Mouse (Mus musculus): ENCODE measurements around the gene Piezo1.
A peak's percentile ranks its signal among the peaks of the same experiment; 100 is the strongest.

Piezo1 gene

DNA sequence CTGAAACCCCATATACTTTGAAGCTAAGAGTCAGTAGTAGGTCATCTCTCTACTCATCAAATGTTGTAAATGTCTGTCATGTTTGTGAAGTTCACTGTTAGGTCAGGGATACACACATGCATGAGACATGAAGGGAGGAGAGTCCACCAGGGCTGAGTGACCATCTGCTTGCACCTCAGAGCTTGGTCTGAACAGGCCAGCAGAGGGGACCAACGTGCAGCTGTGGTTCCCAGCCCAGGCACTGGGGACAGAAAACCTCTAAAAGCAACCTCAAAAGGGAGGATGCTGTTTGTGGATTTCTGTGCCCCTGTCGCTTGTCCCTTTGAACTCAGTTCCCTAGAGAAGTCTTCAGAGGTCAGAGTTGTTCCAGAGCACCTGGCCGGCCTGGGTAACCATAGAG lies 105.9 kb downstream of the Piezo1 start:
- DNase-seq, result no peak

DNA sequence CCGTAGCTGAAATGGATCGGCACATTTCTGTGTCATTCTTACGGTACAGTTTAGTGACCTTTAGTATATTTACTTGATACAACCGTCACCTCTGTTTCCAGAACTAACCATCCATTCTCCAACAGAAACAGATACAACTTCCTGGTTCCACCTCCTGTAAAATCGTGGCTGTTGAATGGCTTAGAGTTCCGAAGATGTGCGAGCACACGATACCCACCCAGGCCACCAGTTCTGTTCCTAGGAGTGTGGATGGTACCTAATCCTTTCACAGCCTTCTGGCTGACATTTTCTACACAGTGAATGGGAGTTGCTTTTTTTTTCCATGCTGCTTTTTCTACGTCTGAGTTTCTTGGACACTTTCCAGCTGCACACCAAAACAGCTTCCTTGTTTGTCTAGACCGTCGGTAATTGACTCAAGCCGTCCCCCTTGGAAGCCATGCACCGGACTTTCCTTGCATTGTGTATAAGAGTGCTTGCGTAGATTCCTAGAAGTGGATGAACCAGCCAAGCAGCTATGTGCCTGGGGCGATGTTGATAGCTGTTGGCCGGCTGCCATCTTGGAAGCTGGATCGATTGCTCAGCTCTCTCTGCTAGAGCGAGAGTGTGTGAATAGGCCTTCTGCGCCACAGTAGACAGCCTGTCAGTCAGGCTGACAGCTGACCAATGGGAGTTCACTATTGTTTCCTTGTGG lies 106.9 kb downstream of the Piezo1 start:
- peak; percentile 96 for DNase-seq

DNA sequence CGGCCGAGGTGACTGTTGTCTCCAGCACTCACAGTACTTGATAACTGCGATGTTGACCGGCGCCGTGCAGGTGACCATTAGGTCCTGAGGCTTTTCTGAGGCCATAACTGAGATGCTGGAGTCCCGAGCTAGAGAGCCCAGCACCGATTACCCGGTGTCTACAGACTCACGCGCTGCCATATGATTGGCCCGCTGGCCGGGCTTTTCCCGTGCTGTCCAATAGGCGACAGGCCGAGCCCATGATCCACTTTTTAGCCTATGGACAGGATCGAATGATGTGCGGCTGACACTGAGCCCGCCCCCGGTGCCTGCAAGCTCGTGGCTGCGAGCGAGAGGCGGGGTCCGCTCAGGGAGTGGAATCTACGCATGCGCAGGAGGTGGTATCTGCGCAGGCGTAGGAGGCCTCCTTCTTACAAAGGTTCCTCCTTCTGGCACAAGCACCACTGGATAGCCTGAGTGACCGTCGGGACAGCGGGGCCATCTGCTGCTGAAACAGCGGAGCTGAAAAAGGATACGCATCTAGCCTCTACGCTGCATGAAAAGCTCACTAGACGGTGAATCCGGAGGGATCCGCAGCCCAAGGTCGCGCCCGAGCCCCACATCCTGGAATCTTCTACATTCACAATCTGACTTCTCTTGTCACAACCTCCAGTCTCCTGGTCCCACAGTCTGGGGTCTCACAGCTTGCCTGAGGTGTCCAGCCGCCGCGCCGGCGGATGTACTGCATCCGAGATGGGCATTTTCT lies 107.7 kb downstream of the Piezo1 start, which contains the start of gene Mvd:
Gene Mvd (minus strand): TSS at position 161 of the 745 bp plus-strand sequence.
- DNase-seq, result peak; percentile 100

DNA sequence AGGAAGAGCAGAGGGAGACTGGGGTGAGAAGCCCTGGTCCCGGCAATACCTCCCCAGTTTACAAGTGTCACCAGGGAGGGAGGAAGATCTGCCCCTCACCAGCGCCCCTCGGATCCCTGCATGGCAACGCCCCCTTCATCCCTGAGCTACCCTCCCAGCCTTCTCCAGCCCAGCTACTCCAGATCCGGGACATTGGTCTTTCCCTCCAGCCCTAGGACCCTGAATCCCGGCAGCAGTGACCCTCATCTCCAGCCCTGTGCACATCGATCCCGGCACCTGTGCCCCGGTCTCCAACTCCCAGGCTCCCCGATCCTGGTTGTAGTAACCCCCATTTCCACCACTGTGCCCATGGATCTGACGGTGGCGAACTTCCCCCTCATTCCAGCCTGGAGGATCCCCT lies 108.3 kb downstream of the Piezo1 start:
- no peak for DNase-seq

DNA sequence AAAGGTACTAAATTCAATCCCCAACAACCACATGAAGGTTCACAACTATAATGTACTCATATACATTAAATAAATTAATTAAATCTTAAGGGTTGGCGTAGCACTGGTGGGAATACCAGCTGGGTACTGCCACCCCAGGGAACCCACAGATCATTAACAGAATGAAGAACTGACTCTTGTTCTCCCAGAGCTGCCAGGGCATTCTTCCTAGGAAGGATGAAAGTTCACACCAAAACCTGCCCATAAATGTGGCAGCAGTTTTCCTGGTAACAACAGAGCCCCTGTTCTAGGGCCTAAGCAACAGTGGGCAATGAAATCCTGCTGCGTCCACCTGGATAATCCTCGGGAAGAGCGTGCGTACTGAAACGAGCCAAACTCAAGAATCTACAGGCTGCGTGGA lies 108.8 kb downstream of the Piezo1 start:
- DNase-seq, result no peak

- DNase-seq, result no peak
Observed at GRCm38 (mm10) chr8:122441326-122441725, 109.8 kb downstream of the Piezo1 start.

- no peak for DNase-seq
Observed at GRCm38 (mm10) chr8:122439336-122439735, 111.8 kb downstream of the Piezo1 start.

DNA sequence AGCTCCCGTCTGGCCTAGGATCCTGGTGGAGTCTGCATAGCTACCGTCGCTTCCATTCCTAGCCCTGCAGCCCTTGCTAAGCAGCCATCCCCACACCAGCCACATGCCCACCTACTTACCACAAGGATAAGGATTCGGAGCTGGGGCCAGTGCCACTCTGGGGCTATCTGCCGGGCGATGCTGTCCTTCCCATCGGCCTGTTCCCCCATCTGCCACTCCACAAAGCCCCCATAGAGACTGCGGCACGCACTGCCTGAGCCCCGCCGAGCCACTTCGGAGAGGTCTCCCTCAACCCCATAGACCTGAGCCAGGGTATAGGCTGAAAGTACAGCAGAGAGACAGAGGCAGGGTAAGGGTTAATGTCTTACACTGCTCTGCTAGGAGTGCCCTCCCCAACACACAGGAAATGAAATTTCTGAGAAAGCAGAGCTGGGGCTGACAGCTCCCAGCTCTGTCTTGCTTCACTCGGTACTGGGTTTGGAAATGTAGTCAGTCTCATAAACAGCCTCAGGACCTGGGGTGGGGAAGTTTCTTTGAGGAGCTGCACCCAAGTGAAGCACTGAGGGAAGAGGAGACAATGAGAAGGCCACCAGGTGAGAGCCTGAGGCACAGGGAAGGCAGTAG lies 113.3 kb downstream of the Piezo1 start:
- DNase-seq, result peak; percentile 45

- no peak for DNase-seq
Observed at GRCm38 (mm10) chr8:122436586-122437125, 114.5 kb downstream of the Piezo1 start.

- no peak for DNase-seq
Observed at GRCm38 (mm10) chr8:122436146-122436545, 115.0 kb downstream of the Piezo1 start.

DNA sequence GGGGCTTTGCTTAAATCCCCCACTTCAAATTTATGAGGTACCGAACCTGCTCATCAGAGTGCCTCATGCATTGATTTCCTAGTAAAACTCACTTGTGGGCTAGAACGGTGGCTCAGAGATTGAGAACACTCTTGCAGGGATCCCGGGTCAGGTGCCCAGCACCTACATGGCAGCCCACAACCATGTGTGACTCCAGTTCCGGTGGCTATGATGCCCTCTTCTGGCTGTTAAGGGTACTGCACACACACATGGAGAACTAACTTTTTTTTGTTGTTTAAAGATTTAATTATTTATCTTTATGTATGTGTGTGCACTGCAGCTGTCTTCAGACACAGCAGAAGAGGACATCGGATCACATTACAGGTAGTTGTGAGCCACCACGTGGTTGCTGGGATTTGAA lies 115.8 kb downstream of the Piezo1 start:
- DNase-seq, result no peak

GRCm38 (mm10) chr8:122433269-122433905 lies 117.7 kb downstream of the Piezo1 start:
- no peak for DNase-seq

GRCm38 (mm10) chr8:122432443-122433268 lies 118.5 kb downstream of the Piezo1 start, which contains the start of gene Cyba:
Gene Cyba, minus strand, starts transcription at chr8:122432930.
- DNase-seq, result peak; percentile 93
